Mouse (Mus musculus): ENCODE measurements around the gene Cd36.

The Cd36 gene

GRCm38 (mm10) chr5:17806774-17807377 is 81.7 kb downstream of the Cd36 start:
- DNase-seq (ENCODE audit: low read depth), result no peak

GRCm38 (mm10) chr5:17776571-17776970 is 112.0 kb downstream of the Cd36 start:
- DNase-seq (ENCODE audit: low read depth), result peak; percentile 27

- DNase-seq (ENCODE audit: low read depth), result no peak
These were observed 118.3 kb downstream of the Cd36 start for GRCm38 (mm10) chr5:17770328-17770727.

- DNase-seq (ENCODE audit: low read depth), result no peak
These were observed 122.5 kb downstream of the Cd36 start for GRCm38 (mm10) chr5:17766006-17766677.

- peak; percentile 46 for DNase-seq (ENCODE audit: low read depth)
These were observed 135.1 kb downstream of the Cd36 start for GRCm38 (mm10) chr5:17753471-17754005.

- DNase-seq (ENCODE audit: low read depth), result no peak
These were observed 140.3 kb downstream of the Cd36 start for GRCm38 (mm10) chr5:17748293-17748692.

- DNase-seq (ENCODE audit: low read depth), result no peak
These were observed 141.5 kb downstream of the Cd36 start for GRCm38 (mm10) chr5:17747143-17747542.

- no peak for DNase-seq (ENCODE audit: low read depth)
These were observed 142.1 kb downstream of the Cd36 start for GRCm38 (mm10) chr5:17746520-17746919.

- peak; percentile 67 for DNase-seq (ENCODE audit: low read depth)
These were observed 148.8 kb downstream of the Cd36 start for GRCm38 (mm10) chr5:17739805-17740204.
